Mouse (Mus musculus): ENCODE measurements around the gene Srp9.
"Not testable (repeated sequence)": the region's sequence is repeated elsewhere in the genome, so short reads cannot be mapped to it uniquely, and the experiment has no call there.

Gene Srp9

GRCm38 (mm10) chr1:182148864-182149514 lies 24.5 kb downstream of the Srp9 start:
- no peak for DNase-seq

GRCm38 (mm10) chr1:182149966-182150365 lies 25.4 kb downstream of the Srp9 start:
- peak in 1 of 2 experiments; percentile 25 for DNase-seq

GRCm38 (mm10) chr1:182157734-182158133 lies 33.2 kb downstream of the Srp9 start:
- DNase-seq = no peak

GRCm38 (mm10) chr1:182159575-182159974 lies 35.0 kb downstream of the Srp9 start:
- DNase-seq = peak in 1 of 2 experiments; percentile 34

- peak; percentile 17 to 36 for DNase-seq
Measured at GRCm38 (mm10) chr1:182162951-182163350, 38.4 kb downstream of the Srp9 start.

- DNase-seq = no peak
Measured at GRCm38 (mm10) chr1:182164386-182164785, 39.8 kb downstream of the Srp9 start, which contains the start of gene Vmn1r1. TSS of gene Vmn1r1 (minus strand) at chr1:182164486.

- not testable (repeated sequence) for DNase-seq
Measured at GRCm38 (mm10) chr1:182170206-182170605, 45.7 kb downstream of the Srp9 start.

GRCm38 (mm10) chr1:182176985-182177384 lies 52.4 kb downstream of the Srp9 start:
- not testable (repeated sequence) for DNase-seq

- no peak for DNase-seq
Measured at GRCm38 (mm10) chr1:182181456-182182305, 57.1 kb downstream of the Srp9 start.

Measured in thymus, postnatal 36 days (tissue).